Mouse (Mus musculus): ENCODE data around the gene Nemp1. TPM values are rescaled to one million over a fixed set of nuclear protein-coding genes. Genes with fewer than 3 reads are reported as not detected.

Gene Nemp1
- polyA plus RNA-seq, 2 experiments, result 5.5 to 5.6 TPM

DNA sequence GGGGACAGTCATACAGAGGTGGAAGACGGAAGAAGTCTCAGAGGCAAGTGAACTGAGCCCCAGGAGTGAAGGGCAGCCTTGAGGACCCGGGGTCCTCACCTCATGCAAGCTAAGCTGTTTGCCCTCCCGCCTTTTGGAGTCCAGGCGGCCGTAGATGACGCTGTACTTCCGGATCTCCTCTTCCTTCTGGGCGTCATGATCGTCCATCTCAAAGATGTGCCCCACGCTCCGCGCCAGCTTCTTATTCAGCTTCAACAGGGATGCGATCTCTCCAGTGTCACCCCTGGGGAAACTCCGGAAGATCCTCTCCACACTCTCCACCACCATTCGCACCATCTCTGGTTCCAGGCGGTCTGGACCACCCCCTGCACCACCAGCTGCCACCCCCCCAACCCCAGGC is 2.5 kb upstream of the Nemp1 start:
- no peak overlapping the region for H3K9ac ChIP-seq (replicated peaks)
- H3K4me1 ChIP-seq (replicated peaks; ENCODE audit: control insufficient read depth in 2 of 2, insufficient read depth in 2 of 2, low read length in 1 of 2), result peaks cover 0 to 15% of the 10 kb centered on the region in 2 experiments; a peak in 2 of 4 replicates
- H3K9me3 ChIP-seq (ENCODE audit: control insufficient read depth, low read length), result no peaks in the 10 kb centered on the region
- H3K27me3 ChIP-seq (ENCODE audit: control insufficient read depth, insufficient read depth, low read length), result peaks cover 50% of the 10 kb centered on the region
- no peak overlapping the region for H3K4me3 ChIP-seq (ENCODE audit: insufficient read depth in 1 of 2, low read depth in 2 of 2, low read length in 2 of 2)
- DNase-seq (ENCODE audit: low read depth in 3 of 3, low spot score in 3 of 3) (no peak), ATAC-seq (ENCODE audit: insufficient read depth) (no peak)
- 22% methylated on average over 16 of the region's 16 CpGs for WGBS (ENCODE audit: insufficient replicate concordance)
- no peaks in the 10 kb centered on the region for H3K36me3 ChIP-seq (replicated peaks; ENCODE audit: control insufficient read depth, insufficient read depth, low read depth)
- no peak overlapping the region for H3K27ac ChIP-seq
- H3K4me2 ChIP-seq (ENCODE audit: low read depth), result no peak overlapping the region
- TF ChIP-seq CTCF (IDR thresholded peaks at IDR 0.05; ENCODE audit: low read depth), result no peak

DNA sequence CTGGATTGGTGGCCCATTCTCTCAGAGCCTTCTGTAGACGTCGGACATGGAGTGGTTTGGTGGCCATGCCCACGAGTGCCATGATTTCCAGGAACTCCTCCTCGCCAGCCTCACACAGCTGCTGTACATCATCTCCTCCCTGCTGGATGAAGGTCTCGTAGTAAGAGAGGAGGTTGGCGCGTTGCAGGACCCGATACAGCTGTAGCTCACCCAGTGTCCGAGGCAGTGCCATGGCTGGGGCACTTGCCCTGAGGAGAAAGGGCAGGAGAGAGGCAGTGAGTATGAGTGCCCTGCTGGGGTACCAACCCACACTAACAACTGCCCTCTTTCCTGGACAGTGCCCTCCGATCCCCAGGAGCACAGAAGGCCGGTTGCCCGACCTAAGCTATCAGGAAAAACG is 1.8 kb upstream of the Nemp1 start:
- peaks cover 0 to 15% of the 10 kb centered on the region in 2 experiments; a peak in 2 of 4 replicates for H3K4me1 ChIP-seq (replicated peaks; ENCODE audit: control insufficient read depth in 2 of 2, insufficient read depth in 2 of 2, low read length in 1 of 2)
- H3K27me3 ChIP-seq (ENCODE audit: control insufficient read depth, insufficient read depth, low read length), result peaks cover 50% of the 10 kb centered on the region
- DNase-seq (ENCODE audit: low read depth in 3 of 3, low spot score in 3 of 3), result no peak
- H3K9ac ChIP-seq (replicated peaks), result no peak overlapping the region
- no peaks in the 10 kb centered on the region for H3K9me3 ChIP-seq (ENCODE audit: control insufficient read depth, low read length)
- H3K36me3 ChIP-seq (replicated peaks; ENCODE audit: control insufficient read depth, insufficient read depth, low read depth), result no peaks in the 10 kb centered on the region
- WGBS (ENCODE audit: insufficient replicate concordance), result 39% methylated on average over 13 of the region's 13 CpGs
- H3K27ac ChIP-seq, result no peak overlapping the region
- H3K4me2 ChIP-seq (ENCODE audit: low read depth), result peak overlapping the region; percentile 65
- no peak for ATAC-seq (ENCODE audit: insufficient read depth)
- no peak for TF ChIP-seq CTCF (IDR thresholded peaks at IDR 0.05; ENCODE audit: low read depth)
- TF ChIP-seq EP300 (IDR thresholded peaks at IDR 0.05; ENCODE audit: low read depth), result no peak
- no peak overlapping the region; a peak in 1 of 4 replicates for H3K4me3 ChIP-seq (ENCODE audit: insufficient read depth in 1 of 2, low read depth in 2 of 2, low read length in 2 of 2)

DNA sequence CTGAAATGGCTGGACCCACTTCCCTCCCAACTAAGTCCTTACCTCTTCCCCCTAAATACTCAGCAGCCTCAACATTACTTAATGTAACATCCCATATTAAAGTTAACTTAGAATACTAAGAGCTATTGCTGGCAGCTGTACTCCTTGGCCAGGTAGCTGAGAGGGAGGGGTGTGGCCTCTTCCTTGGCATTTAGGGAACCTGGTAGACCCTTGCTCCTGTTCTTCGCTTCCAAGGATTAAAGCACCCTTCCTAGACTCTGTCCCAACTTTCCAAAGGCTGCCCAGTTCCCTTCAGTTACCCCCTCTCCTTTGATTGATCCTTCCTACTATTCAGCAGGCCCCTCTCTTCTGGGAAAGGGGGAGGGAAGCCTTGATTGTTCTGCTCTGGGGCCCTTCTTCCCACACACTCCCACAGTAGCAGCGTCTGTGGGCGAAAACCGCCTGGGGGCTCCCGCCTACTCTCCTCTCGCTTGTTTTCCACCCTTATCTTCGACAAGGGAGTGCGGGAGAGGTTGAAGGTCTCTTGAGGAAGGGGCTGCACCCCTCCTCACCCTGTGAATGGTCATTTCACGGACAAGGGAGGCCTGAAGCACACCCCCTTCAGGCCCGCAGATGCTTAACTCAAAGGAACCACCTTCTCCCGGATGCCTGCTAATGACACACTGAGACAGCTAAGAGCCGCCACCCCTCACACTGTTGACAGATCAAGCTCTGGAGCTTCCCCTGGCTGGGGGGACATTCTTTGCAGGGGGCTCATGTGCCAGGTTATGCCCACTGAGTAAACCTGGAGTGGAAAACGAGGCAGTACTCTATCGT is 1.1 kb upstream of the Nemp1 start:
- Histone ChIP-seq H3K9ac (replicated peaks) (no peak overlapping the region), H3K9me3 (ENCODE audit: control insufficient read depth, low read length) (no peaks in the 10 kb centered on the region), H3K27me3 (ENCODE audit: control insufficient read depth, insufficient read depth, low read length) (peaks cover 50% of the 10 kb centered on the region), H3K4me3 (ENCODE audit: insufficient read depth in 1 of 2, low read depth in 2 of 2, low read length in 2 of 2) (peak overlapping the region; percentile 54 to 55), H3K27ac (no peak overlapping the region), H3K36me3 (replicated peaks; ENCODE audit: control insufficient read depth, insufficient read depth, low read depth) (no peaks in the 10 kb centered on the region), H3K4me2 (ENCODE audit: low read depth) (peak overlapping the region; percentile 65), H3K4me1 (replicated peaks; ENCODE audit: control insufficient read depth in 2 of 2, insufficient read depth in 2 of 2, low read length in 1 of 2) (peaks cover 0 to 15% of the 10 kb centered on the region in 2 experiments; a peak in 2 of 4 replicates)
- ATAC-seq (ENCODE audit: insufficient read depth), result no peak
- 6% methylated on average over 14 of the region's 14 CpGs for WGBS (ENCODE audit: insufficient replicate concordance)
- TF ChIP-seq CTCF (IDR thresholded peaks at IDR 0.05; ENCODE audit: low read depth), result no peak
- no peak for TF ChIP-seq EP300 (IDR thresholded peaks at IDR 0.05; ENCODE audit: low read depth)
- DNase-seq (ENCODE audit: low read depth in 3 of 3, low spot score in 3 of 3), result no peak

DNA sequence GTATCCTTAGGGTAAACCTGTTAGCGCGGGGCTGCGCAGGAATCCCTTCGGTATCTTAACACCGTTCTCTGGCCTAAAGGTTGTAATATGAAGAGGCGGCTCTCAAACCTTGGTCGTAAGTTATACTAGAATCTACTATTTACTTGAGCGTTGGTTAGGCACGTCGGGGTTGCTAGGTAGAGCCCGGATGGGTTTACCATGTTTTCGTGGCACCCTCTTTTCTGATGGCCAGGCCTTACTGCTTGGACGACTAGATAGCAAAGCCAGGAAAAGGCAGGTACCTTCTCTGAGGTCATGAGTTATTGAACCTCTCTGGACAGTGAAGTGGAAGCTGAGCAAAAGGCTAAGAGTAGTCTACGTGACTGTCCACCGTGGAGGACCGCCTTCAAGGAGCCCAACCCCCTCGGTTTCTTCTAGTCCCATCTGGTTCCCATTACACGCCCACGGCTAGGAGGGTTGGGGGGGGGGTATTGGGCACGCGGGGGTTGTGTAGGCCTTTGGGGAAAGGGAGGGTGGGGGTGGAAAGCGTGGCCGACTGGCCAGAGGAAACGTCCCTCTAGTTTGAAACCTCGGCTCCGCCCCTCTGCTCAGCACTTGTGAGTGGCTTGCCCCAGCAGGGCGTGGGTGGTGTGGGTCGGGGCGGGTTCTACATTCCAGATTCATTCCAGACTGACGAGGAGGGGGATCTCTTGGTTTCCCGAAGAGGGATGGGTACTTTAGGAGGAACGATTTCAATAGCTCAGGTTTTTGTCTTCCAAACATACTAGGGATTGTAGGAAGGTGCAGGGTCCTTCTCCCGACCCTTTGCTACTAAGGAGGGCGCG is 780 bp downstream of the Nemp1 start:
- H3K4me3 ChIP-seq (ENCODE audit: insufficient read depth in 1 of 2, low read depth in 2 of 2, low read length in 2 of 2), result peak overlapping the region; percentile 34 to 54
- peaks cover 0 to 6% of the 10 kb centered on the region in 2 experiments; a peak in 1 of 4 replicates for H3K4me1 ChIP-seq (replicated peaks; ENCODE audit: control insufficient read depth in 2 of 2, insufficient read depth in 2 of 2, low read length in 1 of 2)
- H3K9me3 ChIP-seq (ENCODE audit: control insufficient read depth, low read length), result no peaks in the 10 kb centered on the region
- no peaks in the 10 kb centered on the region for H3K36me3 ChIP-seq (replicated peaks; ENCODE audit: control insufficient read depth, insufficient read depth, low read depth)
- peaks cover 50% of the 10 kb centered on the region for H3K27me3 ChIP-seq (ENCODE audit: control insufficient read depth, insufficient read depth, low read length)
- peak; percentile 40; the same call in 1 of the 2 replicates for ATAC-seq (ENCODE audit: insufficient read depth)
- TF ChIP-seq CTCF (IDR thresholded peaks at IDR 0.05; ENCODE audit: low read depth), result no peak
- no peak for TF ChIP-seq EP300 (IDR thresholded peaks at IDR 0.05; ENCODE audit: low read depth)
- WGBS (ENCODE audit: insufficient replicate concordance), result 3% methylated on average over 35 of the region's 35 CpGs
- H3K4me2 ChIP-seq (ENCODE audit: low read depth), result peak overlapping the region; percentile 65
- no peak overlapping the region for H3K9ac ChIP-seq (replicated peaks)
- no peak for DNase-seq (ENCODE audit: low read depth in 3 of 3, low spot score in 3 of 3)
- H3K27ac ChIP-seq, result no peak overlapping the region; the same call in 1 of the 2 replicates

Measured in liver, embryonic 14.5 days (tissue).